Mouse (Mus musculus): ENCODE measurements at regions not wholly inside any gene's neighbourhood (a gene's known extent, or its start where the extent isn't known, plus 50 kb on each side); places are given as distances from the start of the nearest gene placed in this dataset.

DNA sequence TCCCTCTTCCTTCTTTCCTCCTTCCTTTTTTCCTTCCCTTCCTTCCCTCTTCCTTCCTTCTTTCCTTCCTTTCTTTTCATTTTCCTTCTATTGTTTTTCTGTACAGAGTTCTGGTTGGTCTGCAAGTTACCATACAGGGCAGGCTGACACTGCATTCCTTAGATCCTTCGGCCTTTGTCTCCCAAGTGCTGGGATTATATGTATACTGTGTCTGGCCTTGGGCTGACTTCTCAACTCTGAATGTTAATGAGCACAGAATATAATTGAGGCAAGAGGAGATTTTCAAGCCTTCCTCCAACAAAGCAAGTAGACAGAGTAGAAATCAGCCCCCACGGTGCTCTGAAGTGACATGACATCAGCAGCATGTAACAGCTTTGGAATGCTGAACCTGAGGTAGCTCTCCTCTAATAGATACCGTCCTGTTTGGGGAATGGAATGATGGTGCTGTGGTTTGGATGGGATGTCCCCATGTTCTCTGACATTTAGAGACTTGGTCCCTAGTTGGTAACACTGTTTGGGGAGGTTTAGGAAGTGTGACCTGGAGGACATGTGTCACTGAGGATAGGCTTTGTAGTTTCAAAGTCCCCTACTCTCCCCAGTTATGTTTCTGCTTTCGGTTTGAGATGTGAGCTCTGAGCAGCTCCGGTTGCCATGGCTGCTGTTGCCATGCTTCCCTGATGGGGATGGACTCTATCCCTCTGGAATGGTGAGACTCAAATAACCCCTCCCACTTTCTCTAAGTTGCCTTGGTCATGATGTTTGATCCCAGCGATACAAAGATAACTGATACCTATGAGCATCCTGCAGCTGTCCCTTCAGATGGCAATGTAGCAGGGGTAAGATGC is 178.1 kb downstream of the Dact1 start:
- Histone ChIP-seq H3K36me3 (no peaks in the 10 kb centered on the region), H3K9ac (no peak overlapping the region)
- no peak; the same call in 1 of the 2 replicates for ATAC-seq (ENCODE audit: low FRiP score, low read depth)

DNA sequence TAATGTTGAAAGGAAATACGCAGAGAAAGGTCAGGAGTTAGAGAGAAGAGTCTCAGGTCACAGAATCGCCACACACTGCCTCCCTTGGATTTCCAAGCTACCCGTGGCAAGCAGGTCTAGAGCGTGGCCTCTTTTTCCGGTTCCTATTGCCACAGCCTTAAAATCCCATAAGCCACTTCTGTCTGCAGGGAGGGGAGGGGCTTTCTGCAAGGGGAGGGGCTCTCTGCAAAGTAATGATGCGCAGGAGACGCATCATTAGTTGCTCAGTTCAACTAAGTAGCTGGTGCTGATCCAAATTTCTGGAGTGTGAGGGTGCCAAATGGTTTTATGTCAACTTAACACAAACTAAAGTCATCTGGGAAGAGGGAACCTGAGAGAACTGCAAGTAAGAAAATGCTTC is 179.6 kb downstream of the Dact1 start:
- Histone ChIP-seq H3K4me1 (replicated peaks) (peaks cover 8% of the 10 kb centered on the region), H3K9ac (no peak overlapping the region), H3K36me3 (no peaks in the 10 kb centered on the region), H3K27me3 (no peaks in the 10 kb centered on the region), H3K4me2 (no peak overlapping the region), H3K9me3 (no peaks in the 10 kb centered on the region), H3K4me3 (no peak overlapping the region), H3K27ac (replicated peaks) (no peak overlapping the region)
- ATAC-seq (ENCODE audit: low FRiP score, low read depth), result no peak
- WGBS, result 86% methylated on average over 7 of the region's 7 CpGs

More for the DNA sequence above, 178.1 kb downstream of the Dact1 start:
- Histone ChIP-seq H3K27me3 (no peaks in the 10 kb centered on the region), H3K27ac (replicated peaks) (no peak overlapping the region; the same call in 1 of the 2 replicates), H3K4me1 (replicated peaks) (peaks cover 8% of the 10 kb centered on the region), H3K4me2 (no peak overlapping the region), H3K9me3 (no peaks in the 10 kb centered on the region), H3K4me3 (no peak overlapping the region)
- 30% methylated on average over 6 of the region's 6 CpGs for WGBS

DNA sequence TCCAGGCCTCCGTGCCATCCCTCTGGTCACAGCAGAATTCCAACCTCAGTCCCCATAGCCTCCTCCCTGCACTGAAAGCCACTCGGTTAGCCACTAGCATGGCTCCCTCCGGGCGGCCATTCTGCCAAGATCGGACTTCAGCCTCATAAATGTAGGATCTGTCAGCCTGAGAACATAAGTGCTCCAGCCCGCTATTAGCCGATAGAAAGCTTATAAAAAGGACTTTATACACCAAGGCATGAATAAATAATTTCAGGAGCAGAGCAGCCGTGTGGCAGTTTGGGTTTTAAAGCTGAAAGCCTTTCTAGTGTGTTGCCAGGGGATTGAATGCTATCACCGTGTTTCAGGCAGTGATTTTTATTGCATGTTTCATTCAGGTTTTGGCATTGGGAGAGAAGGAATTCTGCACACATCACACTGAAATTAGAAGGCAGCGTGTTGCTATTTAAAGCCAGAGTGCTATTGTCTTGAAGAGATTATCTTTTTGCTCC is 185.2 kb downstream of the Dact1 start:
- Histone ChIP-seq H3K9ac (peak overlapping the region; percentile 23; the same call in 1 of the 2 replicates), H3K4me3 (no peak overlapping the region), H3K27ac (replicated peaks) (peak overlapping the region; percentile 81), H3K9me3 (no peaks in the 10 kb centered on the region), H3K27me3 (no peaks in the 10 kb centered on the region), H3K4me2 (peak overlapping the region; percentile 27), H3K36me3 (no peaks in the 10 kb centered on the region), H3K4me1 (replicated peaks) (peaks cover 16% of the 10 kb centered on the region)
- 39% methylated on average over 10 of the region's 10 CpGs for WGBS
- ATAC-seq (ENCODE audit: low FRiP score, low read depth), result no peak

DNA sequence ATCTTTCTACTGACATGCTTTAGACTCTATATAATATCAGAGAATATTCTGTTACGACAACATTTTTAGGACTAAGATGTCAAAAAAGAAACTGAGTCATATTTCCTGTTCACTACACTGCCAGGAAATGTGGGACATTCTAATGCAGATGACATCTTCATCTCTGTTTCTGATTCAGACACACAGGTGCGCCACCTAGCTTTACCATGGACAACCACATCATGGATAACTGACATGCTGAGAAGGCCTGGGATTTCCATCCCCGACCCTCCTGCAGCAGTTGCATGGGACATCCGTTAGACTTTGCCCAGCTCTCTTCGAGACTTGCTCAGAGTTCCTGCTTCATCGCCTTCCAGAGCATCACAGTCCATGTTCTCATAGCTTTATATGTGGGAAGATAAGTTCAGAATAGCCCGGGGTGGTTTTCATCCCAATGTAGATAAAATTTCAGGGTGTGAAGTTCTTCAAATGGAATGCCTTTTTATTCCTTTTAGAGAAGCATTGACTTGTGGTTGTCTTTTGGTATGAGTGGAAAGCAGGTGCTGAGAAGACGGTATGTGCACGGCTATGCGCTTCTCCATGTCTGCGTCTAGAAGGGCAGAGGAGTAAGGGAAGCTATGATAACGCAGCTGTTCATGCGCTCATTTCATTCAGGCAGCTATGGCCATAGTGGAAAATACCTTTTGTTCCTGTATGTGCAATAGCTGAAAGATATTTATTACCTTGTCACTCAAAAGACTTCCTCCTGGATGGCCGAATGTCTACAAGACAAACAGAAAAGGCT is 188.8 kb downstream of the Dact1 start:
- H3K4me3 ChIP-seq, result no peak overlapping the region
- peaks cover 22% of the 10 kb centered on the region for H3K4me1 ChIP-seq (replicated peaks)
- 76% methylated on average over 14 of the region's 14 CpGs for WGBS
- no peak overlapping the region for H3K4me2 ChIP-seq
- H3K36me3 ChIP-seq, result no peaks in the 10 kb centered on the region
- H3K27me3 ChIP-seq, result no peaks in the 10 kb centered on the region
- H3K9ac ChIP-seq, result no peak overlapping the region
- H3K9me3 ChIP-seq, result no peaks in the 10 kb centered on the region
- no peak overlapping the region for H3K27ac ChIP-seq (replicated peaks)
- no peak for ATAC-seq (ENCODE audit: low FRiP score, low read depth)

DNA sequence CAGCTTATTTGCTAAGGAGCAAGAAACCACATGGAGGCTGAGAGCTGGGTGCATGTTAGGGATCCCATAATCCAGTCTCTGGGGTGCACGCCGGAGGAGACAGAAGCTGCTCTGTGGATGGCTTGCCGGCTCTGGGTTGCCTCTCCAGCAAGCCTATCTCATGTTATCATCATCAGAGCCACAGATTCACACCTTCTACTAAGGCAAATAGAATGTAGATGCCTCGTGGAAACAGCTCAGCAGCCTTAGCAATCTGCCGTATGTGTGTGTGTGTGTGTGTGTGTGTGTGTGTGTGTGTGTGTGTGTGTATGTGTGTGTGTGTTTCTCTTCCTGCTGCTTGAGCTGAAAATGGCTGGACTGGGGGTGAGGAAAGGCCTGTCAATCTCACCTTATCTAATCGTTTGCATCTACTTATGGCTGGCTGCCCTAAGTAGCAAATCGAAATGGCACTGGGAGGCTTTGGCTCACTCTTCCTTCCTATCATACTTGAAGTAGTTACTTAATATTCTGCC is 191.7 kb downstream of the Dact1 start:
- ATAC-seq (ENCODE audit: low FRiP score, low read depth), result no peak
- Histone ChIP-seq H3K9me3 (no peaks in the 10 kb centered on the region), H3K27ac (replicated peaks) (no peak overlapping the region), H3K4me3 (no peak overlapping the region), H3K36me3 (no peaks in the 10 kb centered on the region), H3K9ac (no peak overlapping the region), H3K27me3 (no peaks in the 10 kb centered on the region), H3K4me2 (no peak overlapping the region), H3K4me1 (replicated peaks) (0 out of 2 replicates have a peak, but pooled peaks cover 5% of the 10 kb centered on the region)
- 58% methylated on average over 7 of the region's 7 CpGs for WGBS

DNA sequence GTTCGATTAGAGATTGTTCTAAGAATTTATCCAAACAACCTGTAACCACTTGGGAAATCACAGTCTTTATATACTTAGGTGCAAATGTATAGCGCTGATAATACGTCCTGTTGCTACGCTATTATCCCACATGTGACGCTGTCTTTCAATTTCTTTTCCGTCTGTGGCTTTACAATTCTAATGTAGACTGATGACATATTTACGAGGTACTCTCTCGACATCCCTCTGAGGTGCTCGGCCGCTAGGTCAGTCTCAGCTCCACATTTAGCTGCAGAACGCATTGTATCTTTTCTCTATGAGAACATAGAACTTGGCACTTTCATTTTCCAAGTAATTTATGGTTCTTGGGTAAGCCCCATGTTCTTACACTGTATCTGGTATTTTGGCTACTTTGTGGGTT is 193.6 kb downstream of the Dact1 start:
- no peak overlapping the region for H3K27ac ChIP-seq (replicated peaks)
- no peaks in the 10 kb centered on the region for H3K36me3 ChIP-seq
- 0 out of 2 replicates have a peak, but pooled peaks cover 5% of the 10 kb centered on the region for H3K4me1 ChIP-seq (replicated peaks)
- H3K27me3 ChIP-seq, result no peaks in the 10 kb centered on the region
- 63% methylated on average over 11 of the region's 11 CpGs for WGBS
- no peak for ATAC-seq (ENCODE audit: low FRiP score, low read depth)
- H3K9me3 ChIP-seq, result no peaks in the 10 kb centered on the region
- no peak overlapping the region for H3K4me3 ChIP-seq
- no peak overlapping the region for H3K4me2 ChIP-seq
- H3K9ac ChIP-seq, result no peak overlapping the region

DNA sequence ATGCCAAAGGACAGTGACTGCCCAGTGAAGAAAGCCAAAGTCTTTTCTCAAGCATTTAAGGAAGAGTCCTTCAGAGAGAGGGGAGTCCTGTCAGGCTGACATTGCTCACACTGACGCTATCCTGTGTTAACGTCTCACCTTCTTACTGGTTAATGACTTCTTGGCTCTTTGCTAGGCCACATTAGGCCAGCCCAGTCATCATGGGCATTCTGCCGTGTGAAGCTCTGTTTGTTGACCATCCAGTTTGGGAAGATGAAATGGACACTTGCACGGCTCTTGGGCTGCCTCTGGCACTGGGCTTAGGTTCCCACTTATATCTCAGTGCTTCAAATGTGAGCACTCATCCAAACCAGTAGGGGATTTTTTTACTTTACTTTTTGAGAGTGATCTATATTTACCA is 196.5 kb downstream of the Dact1 start:
- 0 out of 2 replicates have a peak, but pooled peaks cover 4% of the 10 kb centered on the region for H3K4me1 ChIP-seq (replicated peaks)
- H3K27me3 ChIP-seq, result no peaks in the 10 kb centered on the region
- no peak overlapping the region for H3K4me3 ChIP-seq
- ATAC-seq (ENCODE audit: low FRiP score, low read depth), result no peak
- no peaks in the 10 kb centered on the region for H3K9me3 ChIP-seq
- no peak overlapping the region for H3K9ac ChIP-seq
- no peak overlapping the region for H3K4me2 ChIP-seq
- 77% methylated on average over 4 of the region's 4 CpGs for WGBS
- no peak overlapping the region for H3K27ac ChIP-seq (replicated peaks)
- no peaks in the 10 kb centered on the region for H3K36me3 ChIP-seq

DNA sequence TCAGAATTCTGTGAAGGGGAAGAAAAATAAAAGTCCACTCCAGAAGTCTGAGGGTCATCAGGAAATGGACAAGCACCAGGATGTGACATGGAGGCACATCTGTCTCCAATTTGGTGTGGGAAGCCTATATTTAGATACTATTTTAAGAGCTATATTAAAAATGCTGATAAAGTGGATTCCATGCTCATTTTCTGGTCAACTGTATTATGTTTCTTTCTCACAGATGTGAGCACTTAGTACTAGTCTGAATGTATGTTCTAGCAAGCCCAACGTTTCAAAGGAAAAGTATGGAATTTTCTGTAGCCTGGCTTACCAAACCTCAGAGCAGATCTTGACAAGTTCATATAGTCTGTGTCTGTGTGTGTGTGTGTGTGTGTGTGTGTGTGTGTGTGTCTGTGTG is 197.0 kb downstream of the Dact1 start:
- Histone ChIP-seq H3K9me3 (no peaks in the 10 kb centered on the region), H3K4me2 (no peak overlapping the region), H3K4me1 (replicated peaks) (no peaks in the 10 kb centered on the region), H3K27me3 (no peaks in the 10 kb centered on the region), H3K4me3 (no peak overlapping the region), H3K9ac (no peak overlapping the region), H3K27ac (replicated peaks) (no peak overlapping the region), H3K36me3 (no peaks in the 10 kb centered on the region)
- 78% methylated on average over 1 of the region's 1 CpGs for WGBS
- ATAC-seq (ENCODE audit: low FRiP score, low read depth), result no peak

DNA sequence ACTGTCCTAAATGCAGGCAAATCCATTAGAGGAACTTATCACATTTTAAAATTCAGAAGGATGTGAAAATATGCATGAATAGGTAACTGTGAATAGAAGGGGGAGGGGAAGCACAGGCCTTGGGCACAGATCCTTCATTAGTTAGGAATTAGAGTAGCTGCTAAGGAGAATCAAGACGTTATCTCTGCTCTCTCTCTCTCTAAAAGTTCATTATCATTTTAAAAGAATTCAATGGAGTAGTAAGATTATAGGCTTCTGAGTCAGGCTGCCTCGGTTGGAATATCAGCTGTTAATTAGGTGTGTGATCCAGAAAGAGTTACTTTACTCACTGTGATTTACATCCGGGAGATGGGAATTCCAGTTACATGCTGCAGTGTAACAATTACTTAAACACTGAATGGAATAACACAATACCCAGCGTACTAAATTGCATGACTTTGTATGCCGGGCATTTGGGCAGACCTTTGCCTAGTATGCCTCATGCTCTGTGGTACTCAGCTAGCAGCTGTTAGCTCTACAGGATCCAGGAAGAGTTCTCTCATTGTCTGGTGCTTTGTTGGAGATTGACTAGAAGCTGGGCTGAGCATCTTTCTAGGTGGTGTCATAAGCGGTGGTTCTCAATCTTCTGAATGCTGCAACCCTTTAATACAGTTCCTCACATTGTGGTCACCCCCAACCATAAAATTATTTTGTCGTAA is 203.4 kb downstream of the Dact1 start:
- Histone ChIP-seq H3K9ac (no peak overlapping the region), H3K4me2 (no peak overlapping the region), H3K36me3 (no peaks in the 10 kb centered on the region), H3K9me3 (no peaks in the 10 kb centered on the region), H3K4me1 (replicated peaks) (no peaks in the 10 kb centered on the region), H3K27me3 (no peaks in the 10 kb centered on the region), H3K27ac (replicated peaks) (0 out of 2 replicates have a peak overlapping the region, but pooled peaks have one; percentile 29), H3K4me3 (no peak overlapping the region)
- WGBS, result 54% methylated on average over 7 of the region's 7 CpGs
- no peak for ATAC-seq (ENCODE audit: low FRiP score, low read depth)

DNA sequence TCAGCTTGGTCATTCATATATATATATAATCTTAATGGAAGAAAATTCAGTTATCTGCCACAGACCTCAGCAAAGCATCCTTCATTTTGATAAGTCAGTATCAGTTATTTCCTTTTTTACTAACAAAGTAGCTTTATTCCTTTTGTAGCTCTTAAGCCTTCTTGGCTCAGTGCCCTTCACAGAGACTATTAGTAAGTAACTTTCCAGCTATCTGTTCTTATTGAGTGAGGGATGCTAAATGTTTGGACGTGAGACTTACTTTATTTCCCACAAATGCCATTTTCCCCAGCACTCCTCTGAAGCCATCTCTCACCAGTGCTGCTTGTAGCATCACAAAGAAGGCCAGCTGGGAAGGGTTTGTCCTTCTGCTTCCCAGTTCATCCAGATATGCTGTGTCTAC is 209.8 kb downstream of the Dact1 start:
- 61% methylated on average over 1 of the region's 1 CpGs for WGBS
- Histone ChIP-seq H3K36me3 (no peaks in the 10 kb centered on the region), H3K4me2 (no peak overlapping the region), H3K4me1 (replicated peaks) (no peaks in the 10 kb centered on the region; the same call in 1 of the 2 replicates), H3K9ac (no peak overlapping the region), H3K9me3 (no peaks in the 10 kb centered on the region), H3K27ac (replicated peaks) (no peak overlapping the region), H3K4me3 (no peak overlapping the region), H3K27me3 (no peaks in the 10 kb centered on the region)
- no peak for ATAC-seq (ENCODE audit: low FRiP score, low read depth)

DNA sequence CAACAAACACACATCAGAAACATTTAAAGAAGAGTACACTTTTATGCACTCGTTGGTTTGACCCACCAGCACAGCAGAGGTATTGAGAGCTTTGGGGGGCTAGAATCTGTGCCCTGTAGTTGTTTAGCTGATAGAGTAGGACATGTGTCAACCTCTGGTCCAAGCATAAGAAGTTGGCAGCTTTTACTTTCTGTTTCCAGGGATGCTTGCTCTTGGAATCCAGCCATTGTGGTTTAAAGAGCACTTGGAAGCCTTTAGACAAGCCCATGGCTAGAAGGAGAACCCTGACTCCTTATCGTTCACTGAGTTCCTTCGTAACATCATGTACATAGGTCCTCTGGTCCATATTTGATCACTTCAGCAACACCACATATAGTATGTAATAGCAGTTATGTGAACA is 212.3 kb downstream of the Dact1 start:
- no peak for ATAC-seq (ENCODE audit: low FRiP score, low read depth)
- Histone ChIP-seq H3K4me2 (no peak overlapping the region), H3K36me3 (no peaks in the 10 kb centered on the region), H3K27me3 (no peaks in the 10 kb centered on the region), H3K4me3 (no peak overlapping the region), H3K9me3 (no peaks in the 10 kb centered on the region), H3K4me1 (replicated peaks) (no peaks in the 10 kb centered on the region; the same call in 1 of the 2 replicates), H3K9ac (no peak overlapping the region), H3K27ac (replicated peaks) (no peak overlapping the region)
- 79% methylated on average over 3 of the region's 3 CpGs for WGBS
